Mouse (Mus musculus): ENCODE measurements around the gene Elmo3. TPM values are rescaled to one million over a fixed set of nuclear protein-coding genes. Genes with fewer than 3 reads are reported as not detected.
A peak's percentile ranks its signal among the peaks of the same experiment; 100 is the strongest.

The Elmo3 gene
- polyA plus RNA-seq, 1 experiment from 2014 or later = 2.8 TPM

- 65% methylated on average over 9 of the region's 9 CpGs for WGBS
- no peak overlapping the region for H3K4me3 ChIP-seq
- peaks cover 25% of the 10 kb centered on the region for H3K4me1 ChIP-seq (replicated peaks)
- H3K27me3 ChIP-seq (replicated peaks) = no peaks in the 10 kb centered on the region
- H3K27ac ChIP-seq (ENCODE audit: poor library complexity, severe bottlenecking) = 0 out of 2 replicates have a peak overlapping the region, but pooled peaks have one; percentile 6
- H3K36me3 ChIP-seq = peaks cover 75% of the 10 kb centered on the region
- no peak overlapping the region for H3K4me2 ChIP-seq
- no peak overlapping the region for H3K9ac ChIP-seq
- ATAC-seq (ENCODE audit: insufficient number of reproducible peaks, low FRiP score) = no peak; the same call in 1 of the 2 replicates
- no peaks in the 10 kb centered on the region for H3K9me3 ChIP-seq (replicated peaks)
These were observed 8.4 kb downstream of the Elmo3 start for GRCm38 (mm10) chr8:105313622-105314402.

GRCm38 (mm10) chr8:105315073-105315769, 9.8 kb downstream of the Elmo3 start:
- H3K9ac ChIP-seq = no peak overlapping the region
- H3K27me3 ChIP-seq (replicated peaks) = no peaks in the 10 kb centered on the region
- H3K4me2 ChIP-seq = no peak overlapping the region
- no peak for ATAC-seq (ENCODE audit: insufficient number of reproducible peaks, low FRiP score)
- 86% methylated on average over 18 of the region's 18 CpGs for whole genome bisulfite sequencing
- no peaks in the 10 kb centered on the region for H3K9me3 ChIP-seq (replicated peaks)
- H3K27ac ChIP-seq (ENCODE audit: poor library complexity, severe bottlenecking) = no peak overlapping the region
- H3K36me3 ChIP-seq = peaks cover 73% of the 10 kb centered on the region
- peaks cover 25% of the 10 kb centered on the region for H3K4me1 ChIP-seq (replicated peaks)
- no peak overlapping the region for H3K4me3 ChIP-seq

- WGBS = 88% methylated on average over 4 of the region's 4 CpGs
- no peaks in the 10 kb centered on the region for H3K9me3 ChIP-seq (replicated peaks)
- no peak overlapping the region for H3K4me3 ChIP-seq
- peaks cover 65% of the 10 kb centered on the region for H3K36me3 ChIP-seq
- no peak for ATAC-seq (ENCODE audit: insufficient number of reproducible peaks, low FRiP score)
- no peak overlapping the region for H3K4me2 ChIP-seq
- peaks cover 24% of the 10 kb centered on the region for H3K4me1 ChIP-seq (replicated peaks)
- H3K27ac ChIP-seq (ENCODE audit: poor library complexity, severe bottlenecking) = no peak overlapping the region
- H3K27me3 ChIP-seq (replicated peaks) = no peaks in the 10 kb centered on the region
- H3K9ac ChIP-seq = no peak overlapping the region
These were observed 12.5 kb downstream of the Elmo3 start for GRCm38 (mm10) chr8:105317941-105318340.

GRCm38 (mm10) chr8:105318662-105319190, 13.3 kb downstream of the Elmo3 start:
- Histone ChIP-seq H3K36me3 (peaks cover 62% of the 10 kb centered on the region), H3K4me1 (replicated peaks) (peaks cover 16% of the 10 kb centered on the region), H3K4me3 (no peak overlapping the region), H3K4me2 (no peak overlapping the region), H3K9me3 (replicated peaks) (no peaks in the 10 kb centered on the region), H3K9ac (no peak overlapping the region), H3K27me3 (replicated peaks) (no peaks in the 10 kb centered on the region), H3K27ac (ENCODE audit: poor library complexity, severe bottlenecking) (no peak overlapping the region)
- WGBS = 76% methylated on average over 11 of the region's 11 CpGs
- no peak for ATAC-seq (ENCODE audit: insufficient number of reproducible peaks, low FRiP score)

- no peaks in the 10 kb centered on the region for H3K9me3 ChIP-seq (replicated peaks)
- H3K9ac ChIP-seq = no peak overlapping the region
- no peak overlapping the region for H3K4me2 ChIP-seq
- H3K27me3 ChIP-seq (replicated peaks) = no peaks in the 10 kb centered on the region
- H3K4me3 ChIP-seq = no peak overlapping the region
- peaks cover 36% of the 10 kb centered on the region for H3K36me3 ChIP-seq
- no peak for ATAC-seq (ENCODE audit: insufficient number of reproducible peaks, low FRiP score)
- H3K4me1 ChIP-seq (replicated peaks) = peaks cover 19% of the 10 kb centered on the region
- H3K27ac ChIP-seq (ENCODE audit: poor library complexity, severe bottlenecking) = no peak overlapping the region; the same call in 1 of the 2 replicates
- WGBS = 74% methylated on average over 4 of the region's 4 CpGs
These were observed 17.8 kb downstream of the Elmo3 start for GRCm38 (mm10) chr8:105323183-105323582.

GRCm38 (mm10) chr8:105325641-105326093, 20.3 kb downstream of the Elmo3 start:
- peak overlapping the region; percentile 68 for H3K4me3 ChIP-seq
- H3K9ac ChIP-seq = peak overlapping the region; percentile 84
- peaks cover 19% of the 10 kb centered on the region for H3K4me1 ChIP-seq (replicated peaks)
- peaks cover 44% of the 10 kb centered on the region for H3K36me3 ChIP-seq
- peak overlapping the region; percentile 46 for H3K27ac ChIP-seq (ENCODE audit: poor library complexity, severe bottlenecking)
- ATAC-seq (ENCODE audit: insufficient number of reproducible peaks, low FRiP score) = 0 out of 2 replicates have a peak, but pooled peaks have one; percentile 2
- peak overlapping the region; percentile 94 for H3K4me2 ChIP-seq
- no peaks in the 10 kb centered on the region for H3K9me3 ChIP-seq (replicated peaks)
- H3K27me3 ChIP-seq (replicated peaks) = no peaks in the 10 kb centered on the region
- under 1% methylated on average over 12 of the region's 12 CpGs for WGBS

GRCm38 (mm10) chr8:105326141-105326672, 20.8 kb downstream of the Elmo3 start, which contains the start of the genes Lrrc29 and Tmem208:
Lrrc29 (minus strand) TSS chr8:105326278.
Tmem208 (plus strand) TSS chr8:105326354.
- peaks cover 19% of the 10 kb centered on the region for H3K4me1 ChIP-seq (replicated peaks)
- no peaks in the 10 kb centered on the region for H3K9me3 ChIP-seq (replicated peaks)
- H3K4me3 ChIP-seq = peak within 1 kb of the TSS; percentile 68
- under 1% methylated on average over 36 of the region's 36 CpGs for WGBS
- H3K27me3 ChIP-seq (replicated peaks) = no peaks in the 10 kb centered on the region
- peak; percentile 91 for ATAC-seq (ENCODE audit: insufficient number of reproducible peaks, low FRiP score)
- H3K36me3 ChIP-seq = peaks cover 49% of the 10 kb centered on the region
- peak within 1 kb of the TSS; percentile 94 for H3K4me2 ChIP-seq
- peak within 1 kb of the TSS; percentile 84 for H3K9ac ChIP-seq
- H3K27ac ChIP-seq (ENCODE audit: poor library complexity, severe bottlenecking) = peak within 1 kb of the TSS; percentile 76

- 25% methylated on average over 6 of the region's 6 CpGs for WGBS
- Histone ChIP-seq H3K4me3 (peak overlapping the region; percentile 68), H3K4me1 (replicated peaks) (peaks cover 19% of the 10 kb centered on the region), H3K9ac (peak overlapping the region; percentile 79), H3K36me3 (peaks cover 53% of the 10 kb centered on the region), H3K9me3 (replicated peaks) (no peaks in the 10 kb centered on the region), H3K27me3 (replicated peaks) (no peaks in the 10 kb centered on the region), H3K27ac (ENCODE audit: poor library complexity, severe bottlenecking) (peak overlapping the region; percentile 76), H3K4me2 (peak overlapping the region; percentile 94)
- ATAC-seq (ENCODE audit: insufficient number of reproducible peaks, low FRiP score) = no peak
These were observed 21.6 kb downstream of the Elmo3 start for GRCm38 (mm10) chr8:105326968-105327367.

GRCm38 (mm10) chr8:105330325-105330724, 24.9 kb downstream of the Elmo3 start:
- Histone ChIP-seq H3K4me1 (replicated peaks) (peaks cover 17% of the 10 kb centered on the region), H3K4me3 (no peak overlapping the region), H3K36me3 (peaks cover 74% of the 10 kb centered on the region), H3K4me2 (no peak overlapping the region), H3K27ac (ENCODE audit: poor library complexity, severe bottlenecking) (no peak overlapping the region), H3K9me3 (replicated peaks) (no peaks in the 10 kb centered on the region), H3K9ac (no peak overlapping the region), H3K27me3 (replicated peaks) (no peaks in the 10 kb centered on the region)
- no peak for ATAC-seq (ENCODE audit: insufficient number of reproducible peaks, low FRiP score)
- 93% methylated on average over 12 of the region's 12 CpGs for WGBS

- H3K9ac ChIP-seq = no peak overlapping the region
- no peak overlapping the region for H3K4me2 ChIP-seq
- H3K9me3 ChIP-seq (replicated peaks) = no peaks in the 10 kb centered on the region
- ATAC-seq (ENCODE audit: insufficient number of reproducible peaks, low FRiP score) = no peak
- H3K36me3 ChIP-seq = peaks cover 85% of the 10 kb centered on the region
- peaks cover 14% of the 10 kb centered on the region for H3K4me1 ChIP-seq (replicated peaks)
- H3K27ac ChIP-seq (ENCODE audit: poor library complexity, severe bottlenecking) = no peak overlapping the region
- H3K4me3 ChIP-seq = no peak overlapping the region
- 93% methylated on average over 22 of the region's 22 CpGs for WGBS
- H3K27me3 ChIP-seq (replicated peaks) = no peaks in the 10 kb centered on the region
These were observed 26.1 kb downstream of the Elmo3 start for GRCm38 (mm10) chr8:105331469-105331868.

GRCm38 (mm10) chr8:105331931-105332330, 26.5 kb downstream of the Elmo3 start:
- H3K9me3 ChIP-seq (replicated peaks) = no peaks in the 10 kb centered on the region
- no peak for ATAC-seq (ENCODE audit: insufficient number of reproducible peaks, low FRiP score)
- no peak overlapping the region for H3K27ac ChIP-seq (ENCODE audit: poor library complexity, severe bottlenecking)
- no peak overlapping the region for H3K4me2 ChIP-seq
- H3K4me1 ChIP-seq (replicated peaks) = peaks cover 13% of the 10 kb centered on the region
- peaks cover 90% of the 10 kb centered on the region for H3K36me3 ChIP-seq
- 91% methylated on average over 9 of the region's 9 CpGs for WGBS
- H3K9ac ChIP-seq = no peak overlapping the region
- no peaks in the 10 kb centered on the region for H3K27me3 ChIP-seq (replicated peaks)
- no peak overlapping the region for H3K4me3 ChIP-seq

Measured in heart, embryonic 12.5 days (tissue).